Mouse (Mus musculus) forebrain, postnatal 0 days (tissue): ENCODE data around the gene Tdp1. TPM values are rescaled to one million over a fixed set of nuclear protein-coding genes. Genes with fewer than 3 reads are reported as not detected.

ENCODE experiments used
- ATAC-seq: fragments of 200-750 bp; cut with Nextera tagmentation; 2 replicates; pipeline ENCODE4 v1.8.0; 2017; ENCODE audit warnings: mild to moderate bottlenecking, moderate library complexity
- DNase-seq: peaks from one replicate; pipeline ENCODE4 v3.0.0-alpha.2; 2015
- H3K27ac ChIP-seq: fragments of 300-500 bp; sonication (generic); 2 replicates; pipeline ENCODE4 v1.5.1; 2014; ENCODE audit warnings: low read depth, mild to moderate bottlenecking, antibody characterized with exemption, low read length, moderate library complexity, mixed read lengths
- H3K27me3 ChIP-seq: fragments of 300-500 bp; sonication (generic); 2 replicates; pipeline ENCODE4 v1.6.1; 2014; ENCODE audit warnings: mild to moderate bottlenecking, low read length, mixed read lengths; ENCODE audit not compliant: insufficient read depth
- H3K36me3 ChIP-seq: fragments of 300-500 bp; sonication (generic); 2 replicates; pipeline ENCODE4 v1.6.1; 2014; ENCODE audit warnings: mild to moderate bottlenecking, moderate library complexity; ENCODE audit not compliant: insufficient read depth
- H3K4me1 ChIP-seq: fragments of 300-500 bp; sonication (generic); 2 replicates; pipeline ENCODE4 v1.6.1; 2014; ENCODE audit warnings: antibody characterized with exemption; ENCODE audit not compliant: insufficient read depth
- H3K4me2 ChIP-seq: fragments of 300-500 bp; sonication (generic); 2 replicates; pipeline ENCODE4 v1.6.1; 2014; ENCODE audit warnings: low read depth, mild to moderate bottlenecking, moderate library complexity
- H3K4me3 ChIP-seq: fragments of 300-500 bp; sonication (generic); 2 replicates; pipeline ENCODE4 v1.5.1; 2014; ENCODE audit warnings: low read depth, low read length, mixed read lengths
- H3K9ac ChIP-seq: fragments of 300-500 bp; sonication (generic); 2 replicates; pipeline ENCODE4 v1.6.1; 2014; ENCODE audit warnings: mild to moderate bottlenecking
- H3K9me3 ChIP-seq: fragments of 300-500 bp; sonication (generic); 2 replicates; pipeline ENCODE4 v1.6.1; 2016; ENCODE audit warnings: low read length
- CTCF ChIP-seq: sonication (generic); IDR thresholded peaks from 2 replicates; pipeline ENCODE4 v1.5.1; 2016; ENCODE audit warnings: antibody characterized with exemption, control low read depth, low read depth
- WGBS: fragments of 180-500 bp; shearing (Covaris S2); extraction: QIAGEN DNeasy Blood & Tissue Kit; methylation state at CpG from one replicate; pipeline ENCODE4 v1.1.7; 2014; 5-methylcytosine and 5-hydroxymethylcytosine counted together
- polyA plus RNA-seq: library from polyadenylated mRNA; unstranded; fragments of >200 nt; fragmentation: Nextera tagmentation; extraction: Ambion mirVana; gene quantifications from 2 replicates; pipeline ENCODE4 v1.2.1, GENCODE M21; 2015
- total RNA-seq: library from RNA; depleted of rRNA; stranded (reverse); fragments of >200 nt; gene quantifications from 2 replicates; pipeline ENCODE4 v1.2.3, GENCODE M21; 2014

The Tdp1 gene
- total and polyA plus RNA-seq, 2 experiments from 2014 or later: 12.9 to 41.9 TPM

DNA sequence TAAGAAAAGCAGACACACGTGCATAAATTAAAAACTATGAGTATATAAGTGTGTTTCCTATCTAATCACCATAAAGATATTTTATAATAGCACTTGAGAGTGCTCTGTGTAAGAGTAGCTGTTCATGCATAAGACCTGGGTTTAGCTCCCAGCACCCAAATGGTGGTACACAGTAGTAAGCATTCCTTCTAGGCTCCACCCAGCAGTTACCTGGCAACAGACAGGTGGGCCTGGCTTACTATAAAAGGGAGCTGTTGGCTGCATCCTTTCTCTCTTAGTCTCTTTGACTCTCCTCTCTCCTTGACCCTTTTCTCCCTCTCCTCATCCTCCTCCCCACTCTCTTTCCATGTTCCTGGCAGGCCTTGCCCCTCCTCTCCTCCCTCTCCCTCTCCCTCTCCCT, 15.5 kb upstream of the Tdp1 start:
- no peak for ATAC-seq
- H3K27me3 ChIP-seq: no peaks in the 10 kb centered on the region
- H3K9ac ChIP-seq: no peak overlapping the region
- WGBS: 81% methylated on average over 1 of the region's 1 CpGs
- H3K9me3 ChIP-seq: no peaks in the 10 kb centered on the region
- H3K27ac ChIP-seq: no peak overlapping the region
- no peak for TF ChIP-seq CTCF
- DNase-seq: no peak
- no peaks in the 10 kb centered on the region for H3K36me3 ChIP-seq
- no peak overlapping the region for H3K4me2 ChIP-seq
- no peaks in the 10 kb centered on the region for H3K4me1 ChIP-seq
- no peak overlapping the region for H3K4me3 ChIP-seq

DNA sequence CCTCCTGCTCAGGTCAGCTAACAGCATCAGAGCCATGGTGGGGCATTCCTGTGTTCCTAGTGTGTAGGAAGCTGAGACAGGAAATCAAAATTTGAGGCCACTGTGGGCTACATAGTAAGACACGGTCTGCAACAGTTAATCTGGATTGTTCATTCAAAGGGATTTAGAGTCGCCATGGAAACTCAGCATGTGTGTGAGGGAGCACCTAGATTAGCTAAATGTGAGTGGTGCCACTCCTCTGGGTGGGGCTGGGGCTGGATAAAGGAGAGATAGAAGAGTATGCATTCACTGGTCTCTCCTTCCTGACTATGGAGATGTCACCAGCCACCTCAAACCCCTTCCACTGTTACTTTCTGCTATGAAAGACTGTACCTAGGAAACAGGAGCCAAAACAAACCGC, 10.9 kb upstream of the Tdp1 start:
- no peaks in the 10 kb centered on the region for H3K9me3 ChIP-seq
- no peaks in the 10 kb centered on the region for H3K36me3 ChIP-seq
- no peak overlapping the region for H3K4me2 ChIP-seq
- WGBS: 37% methylated on average over 3 of the region's 3 CpGs
- DNase-seq (no peak), ATAC-seq (no peak; the same call in 1 of the 2 replicates)
- TF ChIP-seq CTCF: no peak
- H3K9ac ChIP-seq: no peak overlapping the region
- no peak overlapping the region for H3K4me3 ChIP-seq
- no peaks in the 10 kb centered on the region for H3K27me3 ChIP-seq
- H3K27ac ChIP-seq: no peak overlapping the region
- H3K4me1 ChIP-seq: no peaks in the 10 kb centered on the region

DNA sequence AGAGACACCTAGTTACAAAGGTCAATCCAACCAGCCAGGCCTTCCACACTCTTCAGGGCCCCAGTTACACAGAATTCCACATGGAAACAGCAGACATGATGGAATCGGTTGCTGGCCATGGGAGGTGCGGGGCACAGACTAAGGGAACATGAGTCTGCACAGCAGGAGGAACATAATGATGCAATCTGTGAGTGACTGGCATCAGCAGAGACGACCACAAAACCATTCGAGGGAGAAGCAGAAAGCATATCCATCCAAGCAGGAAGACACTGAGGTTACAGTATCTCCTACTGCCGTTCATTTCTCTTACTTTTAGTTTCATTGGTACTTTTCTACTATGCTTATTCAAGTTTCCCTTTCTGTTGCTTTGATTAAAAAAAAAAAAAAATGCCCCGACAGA, 9.7 kb upstream of the Tdp1 start:
- TF ChIP-seq CTCF: no peak

DNA sequence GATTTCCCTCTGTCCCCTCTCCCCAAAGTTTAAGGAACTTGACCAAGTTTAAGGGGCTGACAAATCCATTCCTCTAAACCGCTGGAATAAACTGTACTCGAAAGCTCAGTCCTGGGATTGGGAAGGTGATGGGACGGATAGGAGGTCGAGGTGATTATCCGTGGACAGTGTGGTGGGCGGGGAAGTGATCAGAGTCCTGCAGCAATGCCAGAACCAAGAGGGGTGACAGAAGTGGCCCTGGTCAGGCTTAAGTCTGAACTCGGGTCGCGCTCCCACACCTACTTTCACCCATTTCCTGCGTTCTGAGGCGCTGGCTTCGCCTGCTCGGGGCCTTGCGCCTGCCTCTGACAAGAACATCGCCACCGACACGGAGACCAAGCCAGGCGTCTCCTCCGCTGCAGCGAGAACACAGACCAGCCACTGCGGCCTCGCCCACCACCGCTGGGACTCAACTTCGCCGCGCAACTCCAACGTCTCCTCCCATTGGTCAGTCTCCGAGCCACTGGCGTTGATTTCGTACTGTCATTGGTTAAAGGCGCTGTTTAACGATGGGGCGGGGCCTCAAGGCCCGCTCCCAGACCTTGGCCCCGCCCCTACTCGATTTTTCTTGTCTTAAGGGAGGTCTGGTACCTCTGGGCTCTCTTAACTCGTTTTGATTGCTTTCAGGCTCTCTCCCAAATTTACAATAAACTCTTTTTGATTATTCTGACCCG, 1.2 kb upstream of the Tdp1 start:
- ATAC-seq: peak; percentile 94
- Histone ChIP-seq H3K27me3 (no peaks in the 10 kb centered on the region), H3K9ac (peak overlapping the region; percentile 80; the same call in 1 of the 2 replicates), H3K27ac (0 out of 2 replicates have a peak overlapping the region, but pooled peaks have one; percentile 76), H3K4me2 (peak overlapping the region; percentile 89), H3K9me3 (no peaks in the 10 kb centered on the region), H3K4me1 (0 out of 2 replicates have a peak, but pooled peaks cover 5% of the 10 kb centered on the region), H3K4me3 (peak overlapping the region; percentile 90), H3K36me3 (no peaks in the 10 kb centered on the region)
- WGBS: under 1% methylated on average over 38 of the region's 38 CpGs
- TF ChIP-seq CTCF: no peak
- peak; percentile 96 for DNase-seq

More for the DNA sequence above, 9.7 kb upstream of the Tdp1 start:
- Histone ChIP-seq H3K27ac (no peak overlapping the region), H3K9ac (no peak overlapping the region), H3K36me3 (no peaks in the 10 kb centered on the region), H3K27me3 (no peaks in the 10 kb centered on the region), H3K4me1 (no peaks in the 10 kb centered on the region), H3K4me2 (no peak overlapping the region), H3K9me3 (no peaks in the 10 kb centered on the region), H3K4me3 (no peak overlapping the region)
- no peak for DNase-seq
- 79% methylated on average over 6 of the region's 6 CpGs for WGBS
- no peak for ATAC-seq

DNA sequence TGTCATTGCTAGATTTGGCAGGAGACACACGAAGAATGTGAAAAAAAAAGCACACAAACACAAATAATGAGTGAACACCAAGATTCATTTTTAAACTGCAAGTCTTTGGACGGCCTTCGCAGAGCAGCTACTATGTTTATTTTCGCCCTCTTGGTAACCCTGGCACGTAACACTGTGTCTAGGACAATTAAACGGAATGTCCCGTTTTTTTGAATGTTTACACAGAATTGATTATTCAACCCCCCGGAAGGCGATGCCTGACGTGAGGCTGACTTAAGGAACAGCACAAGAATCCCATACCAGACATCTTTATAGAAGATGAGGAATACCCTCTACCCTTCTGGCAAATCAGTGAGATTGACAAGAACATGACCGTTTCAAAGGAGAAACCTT, 608 bp upstream of the Tdp1 start:
- ATAC-seq (peak; percentile 15), DNase-seq (no peak)
- under 1% methylated on average over 11 of the region's 11 CpGs for WGBS
- Histone ChIP-seq H3K27me3 (no peaks in the 10 kb centered on the region), H3K9me3 (no peaks in the 10 kb centered on the region), H3K4me2 (peak overlapping the region; percentile 89), H3K4me3 (peak overlapping the region; percentile 90), H3K4me1 (0 out of 2 replicates have a peak, but pooled peaks cover 5% of the 10 kb centered on the region), H3K9ac (peak overlapping the region; percentile 80), H3K27ac (peak overlapping the region; percentile 76), H3K36me3 (no peaks in the 10 kb centered on the region)
- TF ChIP-seq CTCF: no peak

DNA sequence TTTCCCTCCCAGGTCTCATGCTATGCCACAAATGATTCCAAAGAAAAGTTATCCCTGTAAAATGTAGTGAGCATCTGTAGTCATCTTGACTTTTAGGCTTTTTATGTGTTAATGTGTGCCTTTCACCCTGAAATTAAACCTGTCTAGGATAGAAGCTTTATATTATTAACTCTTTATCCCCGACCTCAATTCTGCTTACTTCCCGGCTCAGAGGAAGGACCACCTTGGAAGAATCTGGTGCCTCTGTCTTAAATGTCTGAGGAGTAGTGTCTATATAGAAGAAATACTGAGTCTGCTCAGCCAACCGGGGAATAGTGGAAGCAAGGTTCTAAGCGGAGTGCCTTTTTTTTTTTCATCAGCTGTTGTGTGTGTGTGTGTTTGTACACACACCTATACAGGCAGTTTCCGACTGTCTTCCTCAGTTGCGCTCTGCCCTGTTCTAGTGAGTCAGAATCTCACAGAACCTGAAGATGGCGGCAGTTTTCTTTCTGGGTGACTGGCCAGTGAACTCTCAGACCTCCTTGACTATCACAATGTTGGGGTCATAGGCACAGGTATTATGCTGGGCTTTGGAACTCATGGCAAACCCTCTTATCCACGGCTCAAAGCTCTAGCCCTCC, 1.1 kb downstream of the Tdp1 start:
- no peak for TF ChIP-seq CTCF
- 22% methylated on average over 8 of the region's 8 CpGs for WGBS
- Histone ChIP-seq H3K9me3 (no peaks in the 10 kb centered on the region), H3K4me2 (peak overlapping the region; percentile 89), H3K27ac (no peak overlapping the region), H3K9ac (peak overlapping the region; percentile 80), H3K4me3 (peak overlapping the region; percentile 90), H3K27me3 (no peaks in the 10 kb centered on the region), H3K4me1 (0 out of 2 replicates have a peak, but pooled peaks cover 5% of the 10 kb centered on the region), H3K36me3 (no peaks in the 10 kb centered on the region)
- no peak for DNase-seq
- no peak for ATAC-seq

DNA sequence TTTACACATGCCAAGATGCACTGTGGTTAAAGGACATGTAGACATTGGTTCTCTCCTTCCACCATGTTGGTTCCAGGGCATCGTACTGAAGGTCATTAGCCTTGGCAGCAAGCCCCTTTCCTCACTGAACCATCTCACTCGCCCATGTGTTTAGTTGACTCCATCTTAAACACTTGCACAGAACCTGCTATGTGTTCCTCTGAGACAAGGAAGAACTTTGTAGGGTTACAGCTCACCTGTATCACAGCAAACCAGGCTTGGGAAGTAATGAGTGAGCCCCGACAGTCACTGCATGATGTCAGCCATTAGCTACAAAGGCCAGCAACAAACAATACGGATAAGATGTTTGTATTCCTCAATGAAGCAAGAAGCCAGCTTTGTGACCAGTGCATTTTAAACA, 13.5 kb downstream of the Tdp1 start:
- Histone ChIP-seq H3K4me3 (no peak overlapping the region), H3K27ac (no peak overlapping the region), H3K4me2 (no peak overlapping the region), H3K9me3 (no peaks in the 10 kb centered on the region), H3K4me1 (no peaks in the 10 kb centered on the region), H3K36me3 (peaks cover 68% of the 10 kb centered on the region), H3K27me3 (no peaks in the 10 kb centered on the region), H3K9ac (no peak overlapping the region)
- WGBS: 89% methylated on average over 4 of the region's 4 CpGs
- ATAC-seq (no peak), DNase-seq (no peak)
- no peak for TF ChIP-seq CTCF
